Mouse (Mus musculus): ENCODE results near the gene Hist4h4. TPM values are rescaled to one million over a fixed set of nuclear protein-coding genes. Genes with fewer than 3 reads are reported as not detected.

Hist4h4 gene
- polyA plus RNA-seq, 1 experiment from 2014 or later = 1.2 TPM

GRCm38 (mm10) chr6:136835352-136835751 is 31.1 kb upstream of the Hist4h4 start, which contains the start of gene Smco3:
Gene Smco3 (minus strand): TSS chr6:136835452.
- 48% methylated on average over 4 of the region's 4 CpGs for WGBS (ENCODE audit: insufficient replicate concordance)
- Histone ChIP-seq H3K36me3 (replicated peaks) (no peaks in the 10 kb centered on the region), H3K4me1 (replicated peaks) (no peaks in the 10 kb centered on the region), H3K9ac (no peak within 1 kb of the TSS), H3K27me3 (peaks cover 13% of the 10 kb centered on the region), H3K4me2 (no peak within 1 kb of the TSS), H3K27ac (replicated peaks) (no peak within 1 kb of the TSS), H3K9me3 (replicated peaks) (no peaks in the 10 kb centered on the region), H3K4me3 (replicated peaks) (no peak within 1 kb of the TSS)
- no peak for ATAC-seq (ENCODE audit: insufficient read depth)

- Histone ChIP-seq H3K9me3 (replicated peaks) (no peaks in the 10 kb centered on the region), H3K9ac (no peak overlapping the region), H3K27me3 (peaks cover 13% of the 10 kb centered on the region), H3K4me2 (no peak overlapping the region), H3K4me1 (replicated peaks) (peaks cover 10% of the 10 kb centered on the region), H3K27ac (replicated peaks) (no peak overlapping the region), H3K4me3 (replicated peaks) (no peak overlapping the region), H3K36me3 (replicated peaks) (no peaks in the 10 kb centered on the region)
- ATAC-seq (ENCODE audit: insufficient read depth) = no peak
- WGBS (ENCODE audit: insufficient replicate concordance) = 29% methylated on average over 5 of the region's 5 CpGs
Observed at GRCm38 (mm10) chr6:136831712-136832111, 27.5 kb upstream of the Hist4h4 start.

- H3K4me1 ChIP-seq (replicated peaks) = peaks cover 18% of the 10 kb centered on the region
- peak overlapping the region; percentile 71 for H3K4me2 ChIP-seq
- H3K9me3 ChIP-seq (replicated peaks) = no peaks in the 10 kb centered on the region
- no peak for ATAC-seq (ENCODE audit: insufficient read depth)
- H3K4me3 ChIP-seq (replicated peaks) = peak overlapping the region; percentile 98
- no peak overlapping the region; the same call in 1 of the 2 replicates for H3K9ac ChIP-seq
- H3K27ac ChIP-seq (replicated peaks) = peak overlapping the region; percentile 63
- peaks cover 8% of the 10 kb centered on the region; the same call in 1 of the 2 replicates for H3K27me3 ChIP-seq
- peaks cover 21% of the 10 kb centered on the region for H3K36me3 ChIP-seq (replicated peaks)
- 30% methylated on average over 4 of the region's 4 CpGs for WGBS (ENCODE audit: insufficient replicate concordance)
Observed at GRCm38 (mm10) chr6:136828681-136829080, 24.5 kb upstream of the Hist4h4 start.

DNA sequence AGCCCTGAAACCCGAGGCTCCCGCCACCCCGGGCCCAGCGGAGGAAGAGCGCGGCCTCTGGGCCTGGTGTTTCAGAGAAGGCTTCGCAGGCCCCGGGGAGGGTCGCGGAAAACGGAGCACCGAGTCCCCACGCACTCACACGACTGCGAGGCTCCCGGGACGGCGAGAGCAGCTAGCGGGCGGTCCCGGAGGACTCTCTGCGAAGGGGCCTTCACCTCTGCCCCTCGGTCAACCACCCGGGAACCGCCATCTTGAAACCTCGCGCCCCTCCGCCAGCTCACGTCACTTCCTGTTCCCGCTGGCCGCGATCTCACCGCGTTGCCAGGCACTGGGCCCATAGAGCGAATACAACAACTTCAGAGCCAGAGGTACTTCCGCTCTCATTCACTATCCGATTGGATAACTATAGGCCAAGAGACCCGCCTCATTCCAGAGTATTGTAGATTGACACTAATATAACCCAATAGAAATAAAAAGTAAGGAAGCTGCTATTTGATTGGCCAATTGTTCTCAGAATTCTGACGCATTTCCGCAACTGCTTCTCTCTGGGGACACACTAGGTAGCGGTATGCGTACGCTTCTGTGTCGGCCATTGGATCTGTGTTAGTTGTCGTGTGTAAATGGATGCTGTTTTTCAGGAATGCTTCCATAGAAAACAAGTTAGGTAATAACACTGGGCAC is 23.8 kb upstream of the Hist4h4 start, which contains the start of gene Wbp11:
TSS of gene Wbp11 (minus strand) at position 353 of the 681 bp plus-strand sequence.
- Histone ChIP-seq H3K27ac (replicated peaks) (peak within 1 kb of the TSS; percentile 85), H3K9ac (peak within 1 kb of the TSS; percentile 99), H3K27me3 (peaks cover 8% of the 10 kb centered on the region; the same call in 1 of the 2 replicates), H3K4me1 (replicated peaks) (peaks cover 18% of the 10 kb centered on the region), H3K4me2 (peak within 1 kb of the TSS; percentile 74), H3K9me3 (replicated peaks) (no peaks in the 10 kb centered on the region), H3K4me3 (replicated peaks) (peak within 1 kb of the TSS; percentile 98), H3K36me3 (replicated peaks) (peaks cover 24% of the 10 kb centered on the region)
- ATAC-seq (ENCODE audit: insufficient read depth) = peak; percentile 100
- under 1% methylated on average over 45 of the region's 45 CpGs for WGBS (ENCODE audit: insufficient replicate concordance)

- no peaks in the 10 kb centered on the region for H3K9me3 ChIP-seq (replicated peaks)
- WGBS (ENCODE audit: insufficient replicate concordance) = under 1% methylated on average over 34 of the region's 34 CpGs
- peak within 1 kb of the TSS; percentile 98 for H3K4me3 ChIP-seq (replicated peaks)
- peak; percentile 53 for ATAC-seq (ENCODE audit: insufficient read depth)
- peak within 1 kb of the TSS; percentile 99 for H3K9ac ChIP-seq
- peaks cover 8% of the 10 kb centered on the region; the same call in 1 of the 2 replicates for H3K27me3 ChIP-seq
- H3K27ac ChIP-seq (replicated peaks) = peak within 1 kb of the TSS; percentile 85
- H3K4me2 ChIP-seq = peak within 1 kb of the TSS; percentile 74
- H3K36me3 ChIP-seq (replicated peaks) = peaks cover 29% of the 10 kb centered on the region
- peaks cover 18% of the 10 kb centered on the region for H3K4me1 ChIP-seq (replicated peaks)
Observed at GRCm38 (mm10) chr6:136827516-136827880, 23.3 kb upstream of the Hist4h4 start, which contains the start of gene BC049715. Gene BC049715 (plus strand): TSS chr6:136827626.

GRCm38 (mm10) chr6:136827116-136827515 is 22.9 kb upstream of the Hist4h4 start:
- Histone ChIP-seq H3K9me3 (replicated peaks) (no peaks in the 10 kb centered on the region), H3K27ac (replicated peaks) (peak overlapping the region; percentile 85), H3K9ac (peak overlapping the region; percentile 99), H3K4me3 (replicated peaks) (peak overlapping the region; percentile 98), H3K4me2 (peak overlapping the region; percentile 74), H3K27me3 (peaks cover 8% of the 10 kb centered on the region; the same call in 1 of the 2 replicates), H3K4me1 (replicated peaks) (peaks cover 18% of the 10 kb centered on the region), H3K36me3 (replicated peaks) (peaks cover 33% of the 10 kb centered on the region)
- WGBS (ENCODE audit: insufficient replicate concordance) = 5% methylated on average over 7 of the region's 7 CpGs
- ATAC-seq (ENCODE audit: insufficient read depth) = no peak

DNA sequence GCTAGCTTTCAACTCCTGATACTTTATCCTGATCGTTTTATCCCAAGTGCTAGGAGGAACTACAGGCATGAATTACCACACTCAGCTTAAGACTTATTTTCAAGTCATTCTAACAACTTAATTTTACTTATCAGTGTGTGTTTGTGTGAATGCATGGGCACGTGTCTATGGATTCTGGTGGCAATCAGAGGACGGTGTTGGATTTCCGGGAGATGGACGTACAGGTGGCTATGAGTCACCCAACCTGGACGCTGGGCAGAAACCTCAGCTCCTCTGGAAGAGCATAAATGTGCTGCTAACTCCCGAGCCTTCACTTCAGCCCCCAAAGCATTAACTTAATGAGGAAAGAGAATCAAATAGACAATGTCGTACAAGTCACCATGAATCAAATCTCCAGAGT is 20.8 kb upstream of the Hist4h4 start:
- Histone ChIP-seq H3K9ac (no peak overlapping the region), H3K36me3 (replicated peaks) (peaks cover 54% of the 10 kb centered on the region), H3K27ac (replicated peaks) (no peak overlapping the region), H3K4me1 (replicated peaks) (peaks cover 18% of the 10 kb centered on the region), H3K4me2 (no peak overlapping the region), H3K9me3 (replicated peaks) (no peaks in the 10 kb centered on the region), H3K4me3 (replicated peaks) (no peak overlapping the region), H3K27me3 (no peaks in the 10 kb centered on the region)
- 87% methylated on average over 8 of the region's 8 CpGs for WGBS (ENCODE audit: insufficient replicate concordance)
- no peak for ATAC-seq (ENCODE audit: insufficient read depth)

GRCm38 (mm10) chr6:136821086-136821485 is 16.9 kb upstream of the Hist4h4 start:
- Histone ChIP-seq H3K27ac (replicated peaks) (no peak overlapping the region), H3K27me3 (no peaks in the 10 kb centered on the region), H3K4me2 (no peak overlapping the region), H3K9me3 (replicated peaks) (no peaks in the 10 kb centered on the region), H3K4me1 (replicated peaks) (0 out of 2 replicates have a peak, but pooled peaks cover 3% of the 10 kb centered on the region), H3K4me3 (replicated peaks) (no peak overlapping the region), H3K36me3 (replicated peaks) (peaks cover 93% of the 10 kb centered on the region), H3K9ac (no peak overlapping the region)
- WGBS (ENCODE audit: insufficient replicate concordance) = 89% methylated on average over 18 of the region's 18 CpGs
- ATAC-seq (ENCODE audit: insufficient read depth) = no peak

DNA sequence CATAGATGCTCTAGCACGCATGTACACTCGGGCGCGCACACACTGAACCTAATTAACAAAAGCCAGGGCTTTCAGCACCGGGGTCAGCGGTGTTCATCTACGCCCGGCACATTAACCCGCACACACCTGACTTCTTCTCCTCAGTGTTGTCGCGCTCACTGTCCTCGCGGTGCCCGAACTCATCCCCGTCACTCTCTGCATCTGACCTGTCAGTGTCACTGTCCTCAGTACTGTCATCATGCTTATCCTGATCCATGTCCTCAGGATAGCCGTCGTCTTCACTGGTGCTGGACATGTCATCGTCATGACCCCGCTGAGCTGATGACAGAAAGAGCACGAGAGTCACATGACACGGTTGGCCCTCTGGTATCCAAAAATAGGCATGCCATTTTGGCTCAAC is 16.2 kb upstream of the Hist4h4 start:
- Histone ChIP-seq H3K27me3 (no peaks in the 10 kb centered on the region), H3K4me1 (replicated peaks) (no peaks in the 10 kb centered on the region), H3K27ac (replicated peaks) (no peak overlapping the region), H3K4me3 (replicated peaks) (no peak overlapping the region), H3K9ac (no peak overlapping the region), H3K36me3 (replicated peaks) (peaks cover 95% of the 10 kb centered on the region), H3K9me3 (replicated peaks) (no peaks in the 10 kb centered on the region), H3K4me2 (no peak overlapping the region)
- 94% methylated on average over 21 of the region's 21 CpGs for WGBS (ENCODE audit: insufficient replicate concordance)
- no peak for ATAC-seq (ENCODE audit: insufficient read depth)

GRCm38 (mm10) chr6:136817549-136817948 is 13.3 kb upstream of the Hist4h4 start:
- no peak overlapping the region for H3K9ac ChIP-seq
- H3K27me3 ChIP-seq = no peaks in the 10 kb centered on the region
- no peak overlapping the region for H3K4me3 ChIP-seq (replicated peaks)
- 91% methylated on average over 3 of the region's 3 CpGs for WGBS (ENCODE audit: insufficient replicate concordance)
- no peak overlapping the region for H3K27ac ChIP-seq (replicated peaks)
- no peak for ATAC-seq (ENCODE audit: insufficient read depth)
- peaks cover 98% of the 10 kb centered on the region for H3K36me3 ChIP-seq (replicated peaks)
- no peak overlapping the region for H3K4me2 ChIP-seq
- no peaks in the 10 kb centered on the region for H3K9me3 ChIP-seq (replicated peaks)
- H3K4me1 ChIP-seq (replicated peaks) = no peaks in the 10 kb centered on the region

DNA sequence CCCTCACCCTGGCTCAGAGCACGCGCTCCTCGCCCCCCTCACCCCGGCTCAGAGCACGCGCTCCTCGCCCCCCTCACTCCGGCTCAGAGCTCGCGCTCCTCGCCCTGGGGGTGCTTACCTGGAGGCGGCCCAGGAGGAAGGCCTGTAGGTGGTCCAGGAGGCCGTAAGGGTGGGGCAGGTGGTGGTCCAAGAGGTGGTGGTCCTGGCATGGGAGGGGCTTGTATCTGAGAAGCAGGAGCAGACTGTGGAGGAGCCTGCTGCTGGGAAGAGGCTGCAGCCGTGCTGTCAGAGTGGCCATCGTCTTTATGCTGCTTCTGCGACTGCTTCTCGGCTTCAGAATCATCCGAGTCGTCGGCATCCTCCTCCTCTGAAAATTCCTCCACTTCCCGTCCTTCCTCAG is 12.6 kb upstream of the Hist4h4 start:
- Histone ChIP-seq H3K27me3 (no peaks in the 10 kb centered on the region), H3K4me3 (replicated peaks) (no peak overlapping the region), H3K9ac (no peak overlapping the region), H3K4me1 (replicated peaks) (no peaks in the 10 kb centered on the region), H3K36me3 (replicated peaks) (peaks cover 98% of the 10 kb centered on the region), H3K9me3 (replicated peaks) (no peaks in the 10 kb centered on the region), H3K4me2 (no peak overlapping the region), H3K27ac (replicated peaks) (no peak overlapping the region)
- WGBS (ENCODE audit: insufficient replicate concordance) = 91% methylated on average over 21 of the region's 21 CpGs
- no peak for ATAC-seq (ENCODE audit: insufficient read depth)
